Mouse (Mus musculus) layer of hippocampus, postnatal 36 days (tissue): ENCODE results near the gene Cacna2d1. TPM values are rescaled to one million over a fixed set of nuclear protein-coding genes. Genes with fewer than 3 reads are reported as not detected.

Experiments
- DNase-seq, 2 experiments: peaks; one replicate each; pipeline ENCODE4 v3.0.0; 2022
- total RNA-seq, 2 experiments: library from RNA; stranded (reverse); gene quantifications; 2 replicates each; pipeline ENCODE4 v1.2.3; 2021

The Cacna2d1 gene
- total RNA-seq, 2 experiments from 2014 or later: 156 to 158 TPM

DNA sequence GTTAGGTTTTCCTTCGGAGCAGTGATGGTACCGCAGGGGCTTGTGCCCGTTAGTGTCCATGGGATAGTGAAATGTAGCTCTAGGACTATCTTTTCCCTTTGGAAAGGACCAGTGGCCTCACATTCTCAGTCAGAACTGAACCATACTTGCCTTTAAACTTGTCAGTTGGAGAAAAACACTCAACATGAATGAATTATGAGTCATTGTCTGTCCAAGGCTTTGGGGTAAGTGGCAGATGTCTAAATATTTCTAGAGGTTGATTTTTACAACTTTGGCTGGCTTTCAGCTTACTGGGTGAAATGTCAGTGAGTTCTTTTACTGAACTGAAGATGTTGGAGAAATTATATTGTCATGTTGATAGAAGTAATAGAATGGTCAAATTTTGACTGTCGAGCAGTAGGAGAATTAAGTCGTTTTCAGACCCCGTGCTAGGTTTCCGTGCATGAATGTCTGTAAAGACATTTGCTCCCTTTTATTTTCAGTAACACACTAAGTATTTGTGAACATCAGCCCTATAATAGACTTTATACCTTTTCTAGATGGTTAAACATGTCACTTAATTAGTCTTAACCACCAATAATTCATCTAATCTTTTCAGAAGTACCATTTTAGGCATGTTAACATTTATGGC is 50.9 kb downstream of the Cacna2d1 start:
- no peak for DNase-seq

DNA sequence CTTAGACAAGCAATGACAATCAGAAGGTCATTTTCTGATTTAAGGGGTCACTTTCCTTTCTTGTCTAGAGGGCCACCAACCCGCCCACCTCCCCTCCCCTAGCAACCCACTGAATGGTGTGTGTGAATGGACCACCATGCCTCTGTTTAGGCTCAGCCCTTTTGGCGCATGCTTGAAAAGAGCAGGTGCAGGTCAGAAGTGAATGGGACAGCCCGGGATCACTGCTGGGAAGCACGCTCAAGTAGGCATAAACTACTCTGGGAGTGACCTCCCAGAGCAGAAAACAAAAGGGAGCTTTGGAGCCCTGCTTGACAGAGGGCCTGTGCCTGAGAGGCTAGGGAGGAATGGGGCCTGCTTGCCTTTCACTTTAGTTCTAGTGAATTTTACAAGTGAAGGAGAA is 51.4 kb downstream of the Cacna2d1 start:
- DNase-seq: no peak

DNA sequence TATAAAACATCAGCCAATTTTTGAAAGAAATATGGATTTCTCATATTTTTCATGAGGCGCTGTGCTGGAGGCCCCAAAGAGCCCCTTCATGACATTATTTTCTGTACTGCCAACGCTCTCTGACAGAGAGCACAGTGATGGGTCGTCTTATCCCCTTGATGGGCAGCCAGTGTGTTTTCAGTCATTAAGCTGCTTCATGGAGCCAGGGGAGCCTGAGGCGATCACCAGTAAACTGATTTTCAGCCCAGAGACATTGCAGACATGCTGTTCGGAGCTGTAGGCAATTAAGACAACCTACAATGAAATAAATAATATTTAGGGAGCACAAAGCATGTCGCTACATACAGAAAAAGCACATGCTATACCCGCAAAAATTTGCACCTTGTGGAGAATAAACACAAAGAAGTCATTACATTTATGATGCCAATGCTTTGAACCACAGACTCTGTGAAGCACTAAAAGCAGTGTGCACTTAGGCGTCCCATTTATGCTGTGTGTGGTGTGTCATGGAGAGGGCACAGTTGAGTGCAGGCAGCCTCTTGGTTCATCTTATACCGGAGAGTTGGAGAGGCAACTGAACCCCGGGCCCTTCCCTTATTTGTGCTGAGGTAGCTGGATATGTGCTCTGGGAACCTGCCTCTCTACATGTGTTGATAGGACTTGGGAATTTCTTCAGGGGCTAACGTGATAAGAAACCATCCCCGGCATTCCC is 57.1 kb downstream of the Cacna2d1 start:
- no peak for DNase-seq

DNA sequence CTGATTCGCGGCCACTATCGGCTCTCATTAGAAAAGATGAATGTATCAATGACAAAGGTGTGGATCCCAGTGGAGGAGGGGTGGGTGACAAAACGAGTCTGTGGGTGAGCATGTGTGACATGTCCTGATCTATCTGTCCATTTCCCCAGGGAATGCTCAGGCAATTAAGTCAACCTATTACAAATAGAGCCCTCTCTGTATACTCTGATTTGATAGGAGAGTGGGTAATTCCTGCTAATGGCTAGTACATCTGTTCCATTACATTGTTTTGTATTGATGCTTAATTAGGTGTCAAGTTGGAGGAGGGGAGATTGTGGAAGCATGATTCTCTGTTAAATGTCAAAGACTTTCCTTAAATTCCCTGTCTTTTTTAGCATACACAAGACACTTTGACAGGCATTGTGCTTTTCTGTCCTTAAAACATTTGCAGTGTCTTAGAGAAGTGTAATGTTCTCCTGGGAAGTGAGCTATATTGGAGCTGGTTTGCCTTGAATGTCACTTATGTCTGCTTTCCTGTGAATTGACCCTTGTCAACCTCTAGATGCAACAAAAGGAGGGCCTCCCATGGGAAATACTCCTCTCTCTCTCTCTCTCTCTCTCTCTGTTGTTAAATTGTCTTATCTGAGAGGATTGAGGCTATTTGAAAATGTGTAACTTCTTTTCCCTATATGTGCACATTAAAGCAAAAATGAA is 58.9 kb downstream of the Cacna2d1 start:
- DNase-seq: no peak

DNA sequence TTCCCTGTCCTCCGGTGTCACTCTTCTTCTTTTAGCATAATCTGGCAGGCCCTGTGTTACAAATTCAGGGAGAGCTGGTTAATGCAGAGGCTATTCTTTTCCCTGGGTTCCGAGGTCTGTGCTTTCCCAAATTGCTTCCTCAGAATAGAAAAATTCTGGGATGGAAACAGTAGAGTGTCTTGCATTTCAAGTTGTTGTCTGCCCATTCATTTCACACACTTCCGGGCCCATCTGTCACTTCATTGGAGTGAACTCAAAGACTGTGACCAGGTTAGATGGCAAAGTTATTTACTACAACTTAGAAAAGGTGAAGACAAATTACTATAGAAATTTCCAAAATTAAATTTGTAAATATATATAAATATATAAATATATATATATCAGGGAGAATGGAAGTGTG is 62.7 kb downstream of the Cacna2d1 start:
- no peak for DNase-seq

DNA sequence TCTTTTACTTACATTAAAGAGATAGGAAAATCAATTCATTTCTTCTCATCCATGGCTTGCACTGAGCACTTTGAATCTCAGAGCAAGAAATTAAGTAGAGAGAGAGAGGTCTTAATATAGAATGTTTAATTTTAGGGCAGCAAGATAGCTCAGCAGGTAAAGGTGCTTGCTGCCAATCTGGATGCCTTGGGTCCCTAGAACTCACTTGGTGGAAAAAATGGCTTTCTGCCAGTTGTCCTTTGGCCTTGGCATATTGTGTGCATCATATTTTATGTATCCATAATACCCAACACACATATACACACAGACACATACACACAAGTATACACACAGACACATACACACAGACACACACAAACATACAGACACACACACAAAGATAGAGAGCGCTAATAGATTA is 63.3 kb downstream of the Cacna2d1 start:
- no peak for DNase-seq

DNA sequence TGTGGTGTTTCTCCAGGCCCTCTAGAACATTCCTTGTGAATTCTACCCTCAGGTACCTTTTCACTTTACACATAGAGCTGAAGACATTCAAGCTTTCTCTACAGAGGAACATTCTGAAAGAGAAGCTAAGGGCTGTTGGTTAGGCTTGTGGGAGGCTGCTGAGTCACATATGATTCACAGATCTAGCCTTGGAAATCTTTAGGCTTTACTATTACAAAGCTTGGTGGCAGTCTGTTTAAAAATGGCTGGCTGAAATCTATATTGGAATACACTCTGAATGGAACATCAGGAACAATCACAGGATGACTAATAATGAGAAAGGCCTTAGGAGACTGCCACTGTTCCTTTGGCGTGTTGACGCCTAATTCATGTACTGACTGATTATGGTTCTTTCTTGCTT is 66.4 kb downstream of the Cacna2d1 start:
- DNase-seq: no peak

DNA sequence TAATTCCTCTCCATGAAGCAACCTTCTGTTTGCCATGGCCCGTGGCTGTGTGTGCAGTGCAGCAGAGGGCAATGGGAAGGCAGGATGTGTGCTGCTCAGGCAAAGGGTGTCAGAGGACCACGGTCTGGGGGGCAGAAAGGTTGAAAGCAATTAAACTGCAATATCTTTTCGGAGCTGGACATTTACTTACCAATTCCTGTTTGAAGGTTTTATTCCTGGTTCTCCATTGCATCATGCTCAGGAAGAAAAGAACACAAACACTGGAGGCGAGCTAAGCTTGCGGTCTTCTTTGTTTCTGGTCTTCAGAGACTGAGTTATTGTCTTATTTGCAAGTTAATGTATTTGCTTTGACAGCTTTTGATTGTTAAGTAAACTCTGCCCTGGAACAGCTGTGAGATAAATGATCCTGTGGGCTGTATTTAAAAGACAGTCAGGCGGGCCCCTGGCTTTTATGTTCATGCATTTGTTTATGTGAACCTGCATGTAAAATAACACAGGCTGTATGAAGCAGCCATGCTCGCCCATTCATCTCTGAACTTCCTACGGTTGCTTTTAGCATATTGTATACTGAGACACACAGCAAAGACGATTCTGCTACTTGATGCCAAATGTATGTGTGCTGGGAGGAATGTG is 68.1 kb downstream of the Cacna2d1 start:
- DNase-seq: no peak

DNA sequence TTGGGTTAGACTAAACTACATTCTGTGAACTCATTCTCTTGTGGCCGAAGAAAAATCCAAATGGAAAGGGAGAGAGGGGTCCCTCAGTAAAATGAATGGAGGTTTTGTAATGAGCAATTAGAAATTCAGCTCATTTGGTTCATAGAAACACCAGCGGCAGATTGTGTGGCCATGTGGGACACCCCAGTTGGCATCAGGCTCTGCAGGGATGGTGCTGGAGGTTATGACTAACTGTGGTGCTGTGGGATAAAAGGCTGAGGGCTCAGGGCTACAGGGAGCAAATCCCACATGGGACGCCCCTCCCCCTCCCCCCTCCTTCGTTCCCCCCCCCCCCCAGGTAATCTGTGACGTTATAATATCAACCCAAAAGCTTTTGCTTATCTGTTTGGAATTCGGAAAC is 69.8 kb downstream of the Cacna2d1 start:
- DNase-seq: peak; percentile 69 to 73

DNA sequence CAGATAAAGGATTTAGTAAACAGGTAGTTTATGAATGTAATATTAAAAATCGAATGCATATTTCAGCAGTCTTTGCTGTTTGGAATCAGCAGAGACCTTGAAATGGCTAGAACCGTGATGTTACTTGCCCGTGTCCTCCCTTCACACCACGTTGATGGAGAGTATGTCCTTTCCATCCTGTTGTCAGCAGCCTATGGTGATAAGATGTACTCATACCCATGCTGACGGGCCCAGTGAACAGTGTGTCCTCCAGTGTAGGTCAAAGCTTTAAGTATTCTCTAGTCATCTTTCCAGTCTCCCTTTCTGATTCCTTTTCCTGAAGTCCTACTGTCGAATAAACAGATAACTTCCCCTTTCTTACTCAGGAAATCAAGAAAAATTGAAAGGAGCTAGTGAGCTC is 72.5 kb downstream of the Cacna2d1 start:
- DNase-seq: no peak

DNA sequence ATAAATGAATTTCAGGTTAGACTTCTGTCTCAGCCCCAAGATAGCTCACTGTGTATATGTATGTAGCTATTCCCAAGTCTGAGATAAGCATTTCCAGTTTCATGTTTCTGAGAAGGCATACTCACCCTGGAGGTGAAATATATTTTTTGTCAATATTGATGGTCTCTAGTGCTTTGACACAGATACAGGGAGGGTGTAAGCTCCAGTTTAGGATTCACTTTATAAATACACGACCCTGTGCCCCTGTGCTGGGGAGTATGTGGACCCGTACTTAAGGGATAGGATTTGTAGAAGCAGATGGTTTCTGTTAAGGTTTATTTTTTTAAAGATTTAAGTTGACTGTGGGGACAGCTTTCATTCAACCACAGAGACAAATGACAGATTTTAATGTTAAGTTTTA is 79.2 kb downstream of the Cacna2d1 start:
- DNase-seq: no peak

DNA sequence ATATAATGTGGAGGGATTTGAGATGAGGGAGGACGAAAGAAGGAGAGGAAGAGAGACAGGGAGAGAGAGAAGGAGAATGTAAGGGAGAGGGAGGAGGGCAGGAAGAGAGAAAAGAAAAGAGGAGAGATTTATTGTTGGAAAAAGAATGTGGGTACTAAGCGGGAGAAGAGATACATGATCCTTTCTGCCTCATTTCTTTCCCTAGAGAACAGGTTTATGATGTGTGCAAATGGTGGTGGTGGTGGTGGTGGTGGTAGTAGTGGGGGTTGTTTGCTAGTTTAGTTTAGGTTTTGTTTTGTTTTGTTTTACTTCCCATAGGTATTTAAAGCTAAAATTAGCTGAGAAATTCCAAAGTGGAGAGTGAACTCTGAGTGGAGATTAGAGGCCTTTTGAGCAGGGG is 79.9 kb downstream of the Cacna2d1 start:
- DNase-seq: no peak

DNA sequence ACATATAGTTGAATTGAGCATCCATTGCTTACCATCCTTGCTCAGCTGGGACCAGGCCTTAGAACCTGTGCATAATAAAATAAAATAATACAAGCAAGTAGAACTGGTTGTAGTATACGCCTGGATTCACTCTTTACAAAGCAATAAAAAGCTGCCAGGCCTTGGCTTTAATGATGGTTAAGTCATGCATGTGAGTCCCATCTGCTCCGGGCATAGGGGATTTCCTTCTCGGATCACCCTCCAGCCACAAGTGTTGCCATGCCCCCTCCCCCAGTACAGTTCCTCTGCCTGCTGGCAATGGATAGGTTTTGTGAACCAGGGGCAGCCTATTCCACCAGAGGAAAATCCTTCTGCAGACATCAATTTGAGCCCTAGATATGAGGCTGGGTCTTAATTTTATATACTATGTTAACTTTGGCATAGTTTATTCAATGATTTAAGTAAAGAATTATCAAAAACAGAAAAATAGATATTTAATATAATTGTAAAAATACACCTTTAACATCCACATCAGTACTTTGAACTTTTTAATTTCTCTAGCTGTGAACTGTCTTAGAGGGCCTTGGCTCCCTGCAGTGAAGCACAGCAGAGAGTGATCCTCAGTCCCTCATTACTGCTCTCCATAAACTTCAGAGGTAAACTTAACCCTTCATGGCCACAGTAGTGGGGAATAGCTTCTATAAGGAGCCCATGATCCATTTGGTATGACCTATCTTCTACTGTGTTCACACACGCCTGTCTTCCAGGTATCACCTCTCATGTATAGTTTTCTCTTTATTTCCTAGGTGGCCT is 90.3 kb downstream of the Cacna2d1 start:
- no peak for DNase-seq

DNA sequence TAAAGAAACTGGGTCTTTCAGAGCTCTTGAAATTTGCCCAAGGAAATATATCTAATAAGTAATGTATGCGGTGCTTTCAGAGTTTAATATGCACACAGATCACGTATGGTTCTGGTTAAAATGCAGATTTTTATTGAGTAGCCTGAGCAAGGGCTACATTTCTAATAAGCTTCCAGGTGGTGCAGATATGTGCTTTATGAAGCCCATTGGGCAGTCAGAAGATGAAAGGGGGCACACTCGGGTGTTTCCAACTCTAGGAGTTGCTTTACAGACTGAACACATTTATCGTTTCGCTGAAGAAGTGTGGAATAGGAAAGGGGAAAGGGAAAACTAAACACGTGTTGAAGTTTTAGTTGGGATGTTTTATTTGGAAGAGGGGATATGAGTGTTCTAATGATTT is 94.4 kb downstream of the Cacna2d1 start:
- no peak for DNase-seq

DNA sequence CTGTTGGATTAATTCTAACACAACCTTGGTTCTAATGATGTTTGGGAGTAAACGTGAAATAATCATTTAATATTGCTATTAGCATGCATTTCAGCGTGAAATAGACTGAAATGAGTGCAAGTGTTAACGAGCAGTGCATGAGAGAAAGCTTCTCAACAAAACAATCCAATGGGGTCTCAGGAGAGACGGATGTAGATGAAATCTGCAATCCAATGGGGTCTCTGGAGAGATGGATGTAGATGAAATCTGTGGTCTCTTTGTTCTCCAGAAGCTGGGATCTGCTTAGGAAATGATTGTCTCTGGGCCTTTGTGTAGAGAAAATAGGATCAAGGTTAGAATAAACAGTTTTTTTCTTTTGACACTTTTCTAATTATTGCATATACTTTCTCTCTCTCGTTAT is 95.0 kb downstream of the Cacna2d1 start:
- no peak for DNase-seq

DNA sequence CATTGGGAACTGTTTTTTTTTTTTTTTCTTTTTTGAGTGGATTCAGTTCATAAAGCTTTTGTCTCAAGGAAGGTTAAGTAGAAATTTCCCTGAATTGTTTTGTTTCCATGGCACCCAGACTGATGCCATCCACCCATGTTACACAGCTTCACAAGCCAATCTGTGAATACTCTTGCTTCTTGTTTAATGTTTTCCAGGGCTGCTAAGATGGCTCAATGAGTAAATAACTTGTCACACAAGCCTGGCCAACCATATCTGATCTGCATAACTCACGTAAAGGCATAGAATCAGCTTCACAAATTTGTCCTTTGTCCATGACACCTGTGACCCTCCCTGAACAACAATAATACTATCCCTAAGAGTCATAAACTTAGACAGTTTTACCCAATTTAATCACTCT is 99.1 kb downstream of the Cacna2d1 start:
- DNase-seq: no peak

DNA sequence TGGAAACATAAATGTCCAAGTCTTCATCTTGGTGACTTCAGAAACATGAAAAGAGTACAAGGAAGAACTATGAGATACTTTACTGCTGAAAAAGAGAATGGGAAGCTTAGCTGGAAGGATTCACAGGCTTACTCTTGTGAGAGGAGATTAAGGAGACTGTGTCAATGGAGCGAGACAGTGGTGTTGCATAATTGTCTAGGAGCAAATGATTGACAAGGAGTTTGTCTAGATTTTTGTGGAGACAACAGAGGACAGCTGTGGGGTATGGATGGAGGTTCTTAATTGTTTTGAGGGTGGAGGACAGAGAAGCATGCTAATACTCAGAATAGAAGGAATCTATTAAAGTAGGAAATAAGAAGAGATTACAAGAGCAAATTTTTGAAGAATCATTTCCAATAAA is 100.8 kb downstream of the Cacna2d1 start:
- no peak for DNase-seq

DNA sequence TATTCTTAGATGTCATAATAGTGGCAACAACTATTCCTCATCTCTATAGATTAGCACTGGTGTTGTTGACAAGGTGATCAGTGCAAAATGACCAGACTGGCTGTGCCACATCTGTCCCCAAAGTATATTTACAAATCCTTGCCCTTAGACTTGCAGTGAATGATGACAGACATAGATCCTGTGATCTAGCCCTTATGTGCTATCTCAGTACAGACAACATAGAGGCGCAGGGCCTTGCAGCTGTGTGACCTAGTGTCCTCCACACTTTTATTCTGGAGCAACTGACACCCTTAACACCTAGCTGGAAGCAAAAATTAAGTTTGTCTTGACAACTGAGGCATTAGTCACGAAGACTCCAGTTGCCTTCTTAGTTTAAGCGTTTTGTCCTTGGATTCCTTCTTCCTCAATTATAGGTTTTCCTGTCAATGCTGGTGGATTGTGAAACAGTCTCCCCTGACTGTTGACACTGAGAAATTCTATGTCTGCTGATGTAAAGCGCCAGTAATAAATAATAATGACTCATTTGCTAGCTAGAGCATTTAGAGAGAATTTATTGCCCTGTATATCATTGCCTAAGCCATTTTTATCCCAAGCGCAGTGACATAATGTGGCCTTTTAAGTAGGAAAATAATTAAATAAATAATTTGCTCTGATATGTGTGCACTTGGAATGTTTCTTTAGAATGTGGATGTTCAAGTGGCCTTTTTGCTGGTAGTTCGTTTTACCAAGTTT is 110.8 kb downstream of the Cacna2d1 start:
- DNase-seq: no peak

DNA sequence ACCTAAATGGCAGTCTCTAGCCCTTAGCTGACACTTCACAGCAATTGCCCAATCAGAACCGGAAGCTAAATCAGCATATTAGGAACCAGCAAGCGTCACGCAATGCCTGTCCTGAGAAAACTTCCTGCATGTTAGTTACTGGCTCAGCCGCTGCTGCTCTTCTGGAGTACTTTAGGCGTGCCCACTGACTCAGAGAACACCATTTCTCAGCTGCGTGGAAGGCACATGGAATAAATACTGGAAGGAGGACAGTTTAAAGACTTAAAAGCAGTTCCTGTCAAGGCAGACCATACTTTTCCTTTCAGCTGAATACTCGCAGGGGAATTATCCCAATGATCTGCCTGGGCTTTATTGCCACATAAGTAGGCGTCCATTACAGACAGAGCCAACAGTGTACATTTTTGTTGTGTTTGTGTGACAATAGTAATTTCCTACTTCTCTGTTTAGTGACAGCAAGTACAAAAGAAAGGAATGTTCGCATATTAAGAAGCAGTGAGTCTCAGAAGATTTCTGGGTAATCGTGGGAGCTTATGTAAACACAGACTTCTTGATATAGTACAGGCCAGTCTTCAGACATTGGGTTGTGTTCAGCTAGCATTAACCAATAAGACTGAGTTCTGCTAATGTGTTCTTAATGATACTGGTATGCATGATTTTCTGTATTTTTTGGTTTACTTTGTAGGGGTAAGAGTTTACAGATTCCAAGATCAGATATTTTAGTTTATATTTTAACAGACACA is 113.1 kb downstream of the Cacna2d1 start:
- DNase-seq: no peak

DNA sequence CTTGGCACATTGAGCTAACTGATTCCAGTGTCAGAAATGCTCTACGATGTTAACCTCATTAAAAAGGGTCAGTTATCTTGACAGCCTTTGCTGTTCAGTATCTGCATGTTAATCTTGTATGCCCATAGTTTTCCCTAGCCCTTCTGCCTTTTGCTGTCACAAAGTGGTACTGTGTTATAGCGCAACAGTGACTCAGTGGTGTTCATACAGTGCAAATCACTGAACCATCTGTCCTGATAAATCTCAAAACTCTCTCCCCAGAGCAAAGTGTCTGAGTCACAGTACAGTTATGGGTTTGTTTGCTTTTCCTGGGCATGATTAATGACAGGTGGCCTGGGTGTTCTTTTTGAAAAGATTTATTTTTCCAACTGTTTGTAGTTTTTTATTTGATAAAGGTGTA is 122.3 kb downstream of the Cacna2d1 start:
- DNase-seq: peak in 1 of 2 experiments; percentile 4

DNA sequence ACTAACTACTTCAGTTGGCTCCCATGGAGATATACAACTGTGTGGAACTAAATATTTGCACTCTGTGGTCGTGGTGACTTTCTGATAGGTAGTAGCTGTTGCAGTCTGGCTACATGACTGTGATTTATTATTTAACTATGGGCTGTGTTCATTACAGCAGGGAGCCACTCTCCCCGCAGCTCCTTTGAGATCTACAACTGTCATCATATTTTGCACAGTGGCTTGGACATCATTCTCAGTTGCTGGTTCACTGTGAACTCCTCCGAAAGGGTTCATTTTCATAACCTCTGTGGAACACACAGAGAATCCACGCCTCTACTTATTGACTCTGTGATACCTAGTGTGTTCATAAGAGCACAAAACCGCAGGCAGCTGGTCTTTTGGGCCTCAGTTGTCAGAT is 128.3 kb downstream of the Cacna2d1 start:
- no peak for DNase-seq
